In the genomic region with DNA sequence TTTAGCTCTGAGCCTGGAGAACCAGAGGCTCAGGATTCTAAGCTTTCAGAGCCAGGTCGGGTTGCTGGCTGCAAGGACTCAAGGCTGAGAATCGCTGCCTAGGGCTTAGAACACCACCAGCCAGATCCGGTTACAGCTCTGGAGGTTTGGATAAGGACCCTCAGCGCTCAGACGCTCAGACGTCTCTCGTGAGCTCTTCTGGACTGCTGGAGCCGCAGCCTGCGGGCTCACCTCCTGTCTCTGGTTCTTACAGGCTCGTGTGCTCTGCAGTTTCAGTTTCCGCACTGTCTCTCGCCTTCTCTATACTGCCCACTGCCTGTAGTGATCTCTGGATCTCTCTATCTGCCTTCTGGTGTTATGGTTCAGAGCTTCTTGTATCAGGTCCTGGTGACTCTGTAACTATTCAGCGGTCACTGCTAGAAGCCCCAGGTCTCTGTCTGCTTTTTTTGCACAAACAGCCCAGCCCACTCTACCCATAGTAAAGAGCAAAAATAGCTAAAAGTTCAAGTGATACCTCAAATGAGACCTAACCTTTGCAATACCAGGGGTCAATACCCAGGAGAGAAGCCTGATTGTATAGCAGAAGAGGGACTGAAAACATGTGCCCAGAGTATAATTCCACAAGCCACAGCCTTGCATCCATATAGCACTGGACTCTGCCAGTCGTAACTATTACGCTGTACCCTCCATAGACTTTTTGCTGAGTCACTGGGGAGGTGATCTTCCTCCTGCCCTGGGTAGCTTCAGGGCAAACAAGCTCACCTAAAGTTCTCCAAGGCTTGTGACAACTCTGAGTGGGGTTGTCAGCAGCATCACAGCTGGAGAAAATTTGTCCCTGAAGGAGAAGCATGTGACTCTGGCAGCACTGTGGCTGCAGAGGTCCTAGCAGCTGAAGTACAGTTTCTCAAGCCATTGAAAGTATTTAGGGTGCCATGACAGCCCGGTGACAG, we compare ENCODE assay signal across 8 mouse cellular contexts. TPM values are rescaled to one million over a fixed set of nuclear protein-coding genes. Genes with fewer than 3 reads are reported as not detected.
A peak's percentile ranks its signal among the peaks of the same experiment; 100 is the strongest.
DNase-seq lines count a peak whose midpoint lies in the region; ATAC-seq lines count a peak whose summit lies in the region.

No protein-coding gene starts in this region.

- H3K9me3 ChIP-seq in embryonic facial prominence, embryonic 13.5 days, result no peaks in the 10 kb centered on the region
- H3K9me3 ChIP-seq in limb, embryonic 13.5 days, result no peaks in the 10 kb centered on the region
- no peaks in the 10 kb centered on the region for H3K9me3 ChIP-seq in neural tube, embryonic 15.5 days (replicated peaks)

- 14% methylated on average over 16 of the region's 16 CpGs for whole genome bisulfite sequencing in embryonic facial prominence, embryonic 13.5 days
- WGBS in limb, embryonic 13.5 days, result 19% methylated on average over 16 of the region's 16 CpGs
- WGBS in neural tube, embryonic 15.5 days, result 45% methylated on average over 16 of the region's 16 CpGs

- peak overlapping the region; percentile 55 for H3K4me2 ChIP-seq in embryonic facial prominence, embryonic 13.5 days
- H3K4me2 ChIP-seq in limb, embryonic 13.5 days (replicated peaks), result peak overlapping the region; percentile 52
- H3K4me2 ChIP-seq in neural tube, embryonic 15.5 days, result peak overlapping the region; percentile 29; the same call in 1 of the 2 replicates

- H3K4me3 ChIP-seq in embryonic facial prominence, embryonic 13.5 days, result peak overlapping the region; percentile 26; the same call in 1 of the 2 replicates
- peak overlapping the region; percentile 22 for H3K4me3 ChIP-seq in limb, embryonic 13.5 days
- no peak overlapping the region for H3K4me3 ChIP-seq in neural tube, embryonic 15.5 days (replicated peaks)

- no peaks in the 10 kb centered on the region for H3K36me3 ChIP-seq in embryonic facial prominence, embryonic 13.5 days
- no peaks in the 10 kb centered on the region for H3K36me3 ChIP-seq in limb, embryonic 13.5 days
- no peaks in the 10 kb centered on the region for H3K36me3 ChIP-seq in neural tube, embryonic 15.5 days

- peak overlapping the region; percentile 62 for H3K27ac ChIP-seq in embryonic facial prominence, embryonic 13.5 days
- H3K27ac ChIP-seq in limb, embryonic 13.5 days, result no peak overlapping the region
- H3K27ac ChIP-seq in neural tube, embryonic 15.5 days (replicated peaks), result no peak overlapping the region

- H3K9ac ChIP-seq in embryonic facial prominence, embryonic 13.5 days, result peak overlapping the region; percentile 46
- H3K9ac ChIP-seq in limb, embryonic 13.5 days, result peak overlapping the region; percentile 40; the same call in 1 of the 2 replicates
- H3K9ac ChIP-seq in neural tube, embryonic 15.5 days (replicated peaks), result no peak overlapping the region

- H3K4me1 ChIP-seq in embryonic facial prominence, embryonic 13.5 days, result peaks cover 51% of the 10 kb centered on the region
- H3K4me1 ChIP-seq in limb, embryonic 13.5 days, result peaks cover 41% of the 10 kb centered on the region
- H3K4me1 ChIP-seq in neural tube, embryonic 15.5 days, result peaks cover 10% of the 10 kb centered on the region

- H3K27me3 ChIP-seq in embryonic facial prominence, embryonic 13.5 days, result peaks cover 36% of the 10 kb centered on the region
- peaks cover 15% of the 10 kb centered on the region for H3K27me3 ChIP-seq in limb, embryonic 13.5 days
- H3K27me3 ChIP-seq in neural tube, embryonic 15.5 days (replicated peaks), result no peaks in the 10 kb centered on the region

- DNase-seq in kidney, postnatal 10 days, result peak; percentile 10
- no peak for DNase-seq in kidney, postnatal 25 days
- no peak for DNase-seq in right cerebral cortex, postnatal 14 days
- DNase-seq in frontal cortex, postnatal 36 days (ENCODE audit: low spot score in 2 of 2), result no peak
- DNase-seq in right cerebral cortex, postnatal 4 days, result no peak

- peak; percentile 18; the same call in 1 of the 2 replicates for ATAC-seq in embryonic facial prominence, embryonic 13.5 days (ENCODE audit: insufficient number of reproducible peaks, insufficient read depth, low FRiP score, low TSS enrichment, low read depth)
- ATAC-seq in limb, embryonic 13.5 days (ENCODE audit: low FRiP score, low read depth), result 0 out of 2 replicates have a peak, but pooled peaks have one; percentile 17
- no peak for ATAC-seq in neural tube, embryonic 15.5 days (ENCODE audit: low FRiP score)

RNA-seq across cellular contexts. Expression of gene Gpc1, which starts 56.4 kb away (rescaled TPM):
- 58.5 and 66.1 TPM in 2 replicates for polyA plus RNA-seq in embryonic facial prominence, embryonic 13.5 days (2015; fragmentation: Nextera tagmentation; extraction: Ambion mirVana)
- 67.7 and 71.4 TPM in 2 replicates for polyA plus RNA-seq in limb, embryonic 13.5 days (2015; fragmentation: Nextera tagmentation; extraction: Ambion mirVana)
- 63.1 and 64.6 TPM in 2 replicates for polyA plus RNA-seq in neural tube, embryonic 15.5 days (2015; fragmentation: Nextera tagmentation; extraction: Ambion mirVana)
